Mouse (Mus musculus) bone marrow, adult 2 months (tissue): ENCODE data around the gene Hal. TPM values are rescaled to one million over a fixed set of nuclear protein-coding genes. Genes with fewer than 3 reads are reported as not detected.

Source experiments
- H3K27ac ChIP-seq: fragments of 200-500 bp; 2 replicates; pipeline ENCODE4 v1.5.1; 2012; ENCODE audit warnings: low read depth, mild to moderate bottlenecking, control low read depth, inconsistent platforms, low read length; ENCODE audit not compliant: control insufficient read depth, poor library complexity, insufficient read depth
- H3K4me1 ChIP-seq: fragments of 200-500 bp; 2 replicates; pipeline ENCODE4 v1.6.1; 2011; ENCODE audit warnings: low read length; ENCODE audit not compliant: control insufficient read depth, insufficient read depth
- H3K4me3 ChIP-seq: fragments of 200-500 bp; replicated peaks from 2 replicates; pipeline ENCODE3; 2011; ENCODE audit warnings: mild to moderate bottlenecking, low read depth, low read length, control low read depth; ENCODE audit not compliant: control insufficient read depth
- CTCF ChIP-seq: fragments of 200-500 bp; IDR thresholded peaks from 2 replicates; pipeline ENCODE4 v1.5.1; 2011; ENCODE audit warnings: low read length, control low read depth; ENCODE audit not compliant: control insufficient read depth, insufficient read depth
- POLR2A ChIP-seq: fragments of 200-500 bp; IDR thresholded peaks from 2 replicates; pipeline ENCODE4 v1.6.1; 2011; ENCODE audit warnings: low read depth, mild to moderate bottlenecking, control low read depth, low read length, borderline replicate concordance; ENCODE audit not compliant: control insufficient read depth
- WGBS: fragments of 180-500 bp; shearing (Covaris S2); methylation state at CpG from one replicate; pipeline ENCODE4 v1.1.7; 2018; 5-methylcytosine and 5-hydroxymethylcytosine counted together
- polyA plus RNA-seq: library from polyadenylated mRNA; stranded (reverse); fragments of >200 nt; gene quantifications from 2 replicates; pipeline ENCODE4 v1.2.4, GENCODE M21; 2011; ENCODE audit warnings: low replicate concordance; ENCODE audit not compliant: missing spikeins, insufficient read depth, insufficient read length

Hal gene
- polyA plus RNA-seq, 1 experiment = 6.1 TPM

DNA sequence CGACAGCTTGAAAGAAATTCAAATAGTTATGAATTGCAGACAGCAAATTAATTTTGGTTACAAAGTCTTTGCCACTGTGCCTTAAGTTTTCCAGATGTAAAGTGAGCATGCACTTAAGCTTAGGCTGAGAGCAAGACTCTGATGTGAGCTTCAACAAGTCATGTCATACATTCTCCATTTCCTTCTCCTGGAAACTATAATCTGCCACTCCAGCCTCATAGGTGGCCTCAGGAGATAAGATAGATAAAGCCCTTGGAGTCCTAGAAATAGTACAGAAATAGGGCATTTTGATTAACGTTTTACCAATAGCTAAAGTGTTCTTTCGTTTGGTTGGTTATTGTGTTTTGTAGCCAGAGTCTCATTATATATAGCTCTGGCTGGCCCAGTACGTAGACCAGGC lies 21.3 kb upstream of the Hal start:
- Histone ChIP-seq H3K27ac (no peak overlapping the region), H3K4me3 (no peak overlapping the region), H3K4me1 (peaks cover 1% of the 10 kb centered on the region; the same call in 1 of the 2 replicates)
- 65% methylated on average over 4 of the region's 4 CpGs for WGBS
- no peak for TF ChIP-seq POLR2A
- no peak for TF ChIP-seq CTCF

DNA sequence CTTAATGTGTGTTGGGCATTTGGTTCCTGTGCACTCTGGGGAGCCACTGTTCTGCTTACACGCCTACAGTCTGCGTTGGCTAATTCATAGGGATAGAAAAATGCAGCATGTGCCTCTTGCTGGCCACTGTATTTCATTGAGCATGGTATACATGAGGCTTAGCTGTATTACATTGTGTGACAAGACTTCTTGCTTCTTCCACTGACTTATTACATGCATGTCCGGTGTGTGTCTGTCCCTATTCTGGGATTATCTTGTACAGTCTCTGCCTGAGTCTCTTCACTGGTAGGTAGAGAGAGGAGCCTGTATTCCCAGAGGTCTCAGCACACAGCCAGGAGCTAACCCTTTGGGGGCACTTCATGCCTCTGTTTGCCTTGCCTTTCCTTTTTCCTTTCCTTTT lies 20.8 kb upstream of the Hal start:
- no peak overlapping the region for H3K4me3 ChIP-seq
- peaks cover 1% of the 10 kb centered on the region; the same call in 1 of the 2 replicates for H3K4me1 ChIP-seq
- WGBS = 84% methylated on average over 3 of the region's 3 CpGs
- H3K27ac ChIP-seq = no peak overlapping the region
- TF ChIP-seq CTCF (no peak), POLR2A (no peak)

DNA sequence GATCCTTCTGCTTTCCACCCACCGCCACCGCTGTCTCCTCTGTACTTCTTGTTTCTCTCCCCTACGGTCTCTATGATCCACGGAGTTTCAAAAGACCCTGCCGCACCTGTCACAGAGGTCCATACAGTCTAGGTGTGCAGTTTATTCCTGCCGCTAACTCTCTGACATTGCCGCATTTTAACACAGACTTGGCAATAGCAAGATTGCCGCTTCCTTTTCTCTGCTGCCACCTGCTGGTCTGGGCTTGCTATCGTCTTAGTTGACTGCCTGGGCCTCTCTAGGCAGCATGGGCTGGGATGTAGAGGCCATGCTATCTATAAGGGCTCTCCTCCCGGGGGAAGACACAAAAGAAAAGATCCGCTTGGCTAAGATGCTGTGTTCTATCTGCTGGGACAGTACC lies 17.2 kb upstream of the Hal start:
- Histone ChIP-seq H3K4me1 (no peaks in the 10 kb centered on the region; the same call in 1 of the 2 replicates), H3K4me3 (no peak overlapping the region), H3K27ac (no peak overlapping the region)
- 35% methylated on average over 11 of the region's 11 CpGs for WGBS
- no peak for TF ChIP-seq POLR2A
- TF ChIP-seq CTCF = peak; percentile 92

DNA sequence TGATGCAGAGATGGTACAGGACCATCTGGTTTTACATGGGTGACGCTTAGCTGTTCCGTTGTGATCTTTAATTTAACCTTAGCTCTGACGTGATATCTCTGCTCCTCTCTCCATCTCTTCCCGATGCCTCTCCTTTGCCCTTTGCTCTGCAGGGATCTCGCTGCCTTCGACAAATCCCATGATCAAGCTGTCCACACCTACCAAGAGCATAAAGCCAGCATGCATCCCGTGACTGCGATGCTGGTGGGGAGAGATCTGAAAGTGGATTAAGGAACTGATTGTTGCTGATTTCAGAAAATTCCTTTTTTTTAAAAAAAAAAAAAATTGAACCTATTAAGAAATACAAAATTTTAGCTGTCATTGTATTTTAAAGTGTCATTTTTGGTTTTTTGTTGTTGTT lies 4.1 kb upstream of the Hal start:
- H3K4me3 ChIP-seq = no peak overlapping the region
- H3K27ac ChIP-seq = no peak overlapping the region
- H3K4me1 ChIP-seq = peaks cover 3% of the 10 kb centered on the region; the same call in 1 of the 2 replicates
- 89% methylated on average over 8 of the region's 8 CpGs for WGBS
- no peak for TF ChIP-seq CTCF
- TF ChIP-seq POLR2A = no peak

DNA sequence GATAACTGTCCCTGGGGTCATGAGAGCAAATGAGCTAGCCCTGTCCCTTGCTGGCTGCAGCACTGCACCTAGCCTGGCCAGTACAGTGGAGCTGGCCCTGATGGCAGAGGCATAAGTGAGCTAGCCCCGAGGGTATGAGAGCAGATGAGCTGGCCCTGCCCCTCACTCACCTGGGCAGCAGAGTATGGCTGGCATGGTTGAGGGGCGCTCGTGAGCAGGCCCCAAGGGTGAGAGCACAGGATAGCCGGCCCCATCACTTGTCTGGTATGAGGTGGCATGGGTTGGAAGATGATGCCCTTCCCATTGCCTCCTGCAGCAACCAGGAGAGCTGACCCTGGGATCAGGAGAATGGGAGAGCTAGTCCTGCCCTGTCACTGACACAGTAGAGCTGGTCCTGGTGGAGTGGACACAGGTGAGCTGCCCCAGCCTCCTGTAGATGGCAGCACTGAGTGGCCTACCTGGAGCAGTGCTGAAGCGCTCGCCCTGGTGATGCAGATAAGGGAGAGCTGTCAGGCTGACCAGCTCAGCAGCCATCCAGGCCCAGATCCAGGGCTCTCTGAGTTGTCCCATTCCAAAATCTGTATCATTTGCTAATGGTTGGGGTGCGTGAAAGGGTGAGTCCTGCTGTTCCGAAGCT lies 3.4 kb upstream of the Hal start:
- no peak overlapping the region for H3K4me3 ChIP-seq
- H3K4me1 ChIP-seq = peaks cover 5% of the 10 kb centered on the region; the same call in 1 of the 2 replicates
- peak; percentile 68 for TF ChIP-seq CTCF
- TF ChIP-seq POLR2A = no peak
- 78% methylated on average over 8 of the region's 8 CpGs for WGBS
- H3K27ac ChIP-seq = no peak overlapping the region

DNA sequence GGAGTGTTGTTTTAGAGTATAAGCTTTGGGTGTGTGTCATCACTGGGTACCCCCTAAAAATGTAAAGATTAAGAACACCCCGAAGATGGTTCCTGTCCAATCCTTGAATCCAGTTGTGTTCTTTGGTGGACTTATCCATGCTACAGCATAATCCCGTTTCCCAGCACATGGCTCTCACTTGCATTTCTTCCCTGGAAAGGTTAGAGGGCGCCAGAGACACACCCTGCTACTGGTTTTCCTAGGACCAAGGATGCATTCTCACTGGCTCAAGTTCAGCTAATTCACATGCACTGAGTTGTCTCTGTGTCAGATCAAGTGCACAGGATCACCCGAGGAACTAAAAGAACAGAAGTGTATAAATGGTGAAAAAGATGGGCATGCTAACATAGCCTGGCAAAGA lies 1.9 kb upstream of the Hal start:
- H3K27ac ChIP-seq = no peak overlapping the region
- WGBS = 22% methylated on average over 4 of the region's 4 CpGs
- H3K4me1 ChIP-seq = peaks cover 5% of the 10 kb centered on the region; the same call in 1 of the 2 replicates
- TF ChIP-seq POLR2A (no peak), CTCF (peak; percentile 39; the same call in 1 of the 2 replicates)
- H3K4me3 ChIP-seq = no peak overlapping the region

- Histone ChIP-seq H3K27ac (peak overlapping the region; percentile 52), H3K4me1 (peaks cover 5% of the 10 kb centered on the region; the same call in 1 of the 2 replicates), H3K4me3 (peak overlapping the region; percentile 2)
- TF ChIP-seq POLR2A (no peak), CTCF (no peak)
- 72% methylated on average over 6 of the region's 6 CpGs for WGBS
Measured at GRCm38 (mm10) chr10:93488828-93489226, 259 bp downstream of the Hal start.

- 71% methylated on average over 4 of the region's 4 CpGs for WGBS
- TF ChIP-seq CTCF = no peak
- TF ChIP-seq POLR2A = no peak
- Histone ChIP-seq H3K4me1 (peaks cover 5% of the 10 kb centered on the region; the same call in 1 of the 2 replicates), H3K27ac (no peak overlapping the region), H3K4me3 (no peak overlapping the region)
Measured at GRCm38 (mm10) chr10:93490451-93490850, 1.9 kb downstream of the Hal start.

GRCm38 (mm10) chr10:93500864-93501263 lies 12.3 kb downstream of the Hal start:
- Histone ChIP-seq H3K4me1 (no peaks in the 10 kb centered on the region; the same call in none of the 2 replicates), H3K27ac (no peak overlapping the region), H3K4me3 (no peak overlapping the region)
- 30% methylated on average over 10 of the region's 10 CpGs for WGBS
- TF ChIP-seq CTCF (no peak), POLR2A (no peak)
